Mouse (Mus musculus) E14TG2a.4 (cell line): ENCODE measurements around the gene Cd164l2.

Source experiments
- CTCF ChIP-seq: conservative IDR thresholded peaks from 2 replicates; pipeline ENCODE4 v1.5.1; 2014; ENCODE audit warnings: low read length
- NANOG ChIP-seq: IDR thresholded peaks from 2 replicates; pipeline ENCODE4 v1.6.1; 2014; ENCODE audit warnings: borderline replicate concordance, low read length, mixed read lengths
- POU5F1 ChIP-seq: IDR thresholded peaks from 2 replicates; pipeline ENCODE4 v1.6.1; 2014; ENCODE audit warnings: low read length, borderline replicate concordance

- TF ChIP-seq CTCF (no peak), POU5F1 (no peak), NANOG (no peak)
These were observed 26.0 kb downstream of the Cd164l2 start for GRCm38 (mm10) chr4:133237911-133238310.
